Mouse (Mus musculus) T-helper 1 cell (primary cell): Measurements from ENCODE around the gene Kpna6.

Experiments
- in situ Hi-C: fragments of 300-600 bp; cut with MboI, MseI; formaldehyde crosslinking; loops from one replicate; pipeline ENCODE4 v1.15.1; 2025; ENCODE audit warnings: high pct_unique_total_duplicates

Kpna6 gene

DNA sequence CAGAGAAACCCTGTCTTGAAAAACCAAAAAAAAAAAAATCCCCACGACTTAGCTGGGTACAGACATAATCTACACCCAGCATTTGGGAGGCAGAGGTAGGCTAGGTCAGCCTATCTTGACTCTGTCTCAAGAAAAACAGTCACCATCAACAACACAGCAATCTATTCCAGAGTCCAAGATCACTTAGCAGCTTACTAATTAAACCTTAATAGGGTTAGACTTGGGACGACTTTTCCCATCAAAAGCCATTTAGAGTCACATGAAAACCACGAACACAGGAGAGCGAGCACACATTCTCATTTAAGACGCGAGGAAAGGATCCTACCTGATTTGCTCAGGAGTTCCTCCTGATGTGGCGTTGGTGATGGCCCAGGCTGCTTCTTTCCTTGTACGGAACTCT lies 22.2 kb downstream of the Kpna6 start:
- in situ Hi-C loops: loop anchor here (25.0 kb wide), 1 partner anchor 912 kb away; the partner anchor contains the start of gene Nkain1

DNA sequence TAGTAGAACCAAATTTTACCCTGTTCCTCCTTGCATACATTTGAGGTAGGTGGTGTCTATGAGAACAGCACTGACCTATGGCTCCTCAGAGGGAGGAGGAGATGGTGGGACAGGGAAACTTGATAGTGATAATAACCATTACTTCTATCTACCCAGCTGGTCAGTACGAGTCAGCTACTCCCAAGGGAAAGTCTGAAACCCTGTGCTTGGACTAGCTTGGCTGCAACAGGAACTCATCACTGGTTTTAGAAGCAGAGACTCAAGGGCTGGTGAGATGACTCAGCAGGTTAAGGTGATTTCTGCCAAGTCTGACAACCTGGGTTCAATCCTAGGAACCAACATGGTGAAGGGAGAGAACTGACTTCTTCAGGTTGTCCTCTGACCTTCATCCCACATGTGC lies 23.9 kb downstream of the Kpna6 start:
- in situ Hi-C loops: no loop called here

DNA sequence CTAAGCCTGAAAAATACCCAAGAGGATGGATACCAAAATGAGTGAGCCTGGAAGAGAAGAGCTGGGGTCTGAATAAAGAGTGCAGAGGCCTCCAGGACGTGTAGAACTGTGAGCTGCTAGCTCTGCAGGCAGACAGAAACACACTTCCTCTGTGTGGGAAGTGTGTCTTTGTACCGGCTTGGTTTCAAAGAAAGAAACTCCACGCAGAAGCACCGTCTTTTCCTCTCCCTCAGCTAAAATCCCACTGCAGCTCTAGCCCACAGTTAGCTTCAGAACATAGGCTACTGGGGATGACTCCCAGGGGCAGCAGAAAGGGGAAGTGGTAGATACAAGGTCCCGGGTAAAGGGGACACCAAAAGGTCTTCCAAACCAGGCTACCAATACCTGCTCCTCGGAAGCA lies 27.4 kb downstream of the Kpna6 start:
- in situ Hi-C loops: no loop called here

DNA sequence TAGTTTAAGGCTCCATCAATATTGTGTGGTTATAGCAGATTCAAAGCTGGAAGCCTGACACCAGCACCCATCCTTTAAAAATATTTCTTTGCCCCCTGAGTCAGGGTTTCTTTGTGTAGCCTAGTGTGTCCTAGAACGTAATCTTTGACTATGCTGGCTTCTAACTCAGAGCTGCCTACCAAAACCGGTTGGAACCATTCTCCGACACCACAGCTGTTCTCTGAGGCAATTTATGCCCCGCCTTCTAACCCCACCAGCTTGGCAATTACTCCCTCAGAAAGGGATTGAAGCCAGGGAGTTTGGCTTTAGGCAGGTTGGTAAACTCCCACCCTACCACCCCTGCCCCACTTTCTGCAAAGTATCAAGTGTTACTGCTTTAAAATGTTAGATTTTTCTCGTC lies 30.8 kb downstream of the Kpna6 start:
- in situ Hi-C loops: no loop called here

DNA sequence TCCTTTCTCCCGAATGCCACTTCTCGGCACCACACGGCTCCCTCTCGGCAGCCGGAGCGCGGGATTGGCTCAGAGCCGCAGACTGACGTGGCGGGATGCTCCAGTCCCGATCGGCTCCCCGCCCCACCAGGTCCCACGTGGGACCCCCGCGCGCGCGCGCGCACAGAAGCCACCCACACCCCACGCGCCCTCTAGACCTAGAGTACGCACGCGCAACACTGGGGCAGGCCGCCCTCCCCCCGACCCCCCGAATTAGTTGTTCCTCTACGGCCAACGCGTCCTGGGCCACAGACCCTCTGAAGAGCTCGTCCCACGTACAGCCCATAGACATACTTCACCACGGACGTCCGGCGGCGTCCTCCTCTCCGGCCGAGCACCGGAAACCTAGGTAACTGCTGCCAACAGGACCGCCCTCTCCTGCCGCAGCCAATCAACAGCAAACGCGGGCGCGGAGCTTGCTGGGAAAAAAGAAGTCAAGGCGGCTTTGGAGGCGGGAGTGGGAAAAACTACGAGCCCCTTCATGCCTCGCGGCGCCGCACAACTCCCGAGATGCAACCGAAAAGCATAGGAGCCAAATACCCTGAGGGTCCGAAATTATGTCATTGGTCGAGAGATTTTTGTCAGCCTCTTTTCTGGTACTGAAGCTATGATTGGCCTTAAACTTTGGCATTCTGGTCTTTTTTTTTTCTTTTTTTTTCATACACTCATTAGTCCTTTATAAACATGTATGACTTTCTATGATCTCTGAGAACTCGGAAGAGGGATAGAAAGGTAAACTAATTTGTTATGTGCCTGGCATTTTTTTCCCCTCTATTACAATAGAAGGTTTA lies 31.7 kb downstream of the Kpna6 start, which contains the start of gene Txlna:
Txlna (minus strand) TSS at position 428 of the 830 bp plus-strand sequence.
- in situ Hi-C loops: no loop called here

DNA sequence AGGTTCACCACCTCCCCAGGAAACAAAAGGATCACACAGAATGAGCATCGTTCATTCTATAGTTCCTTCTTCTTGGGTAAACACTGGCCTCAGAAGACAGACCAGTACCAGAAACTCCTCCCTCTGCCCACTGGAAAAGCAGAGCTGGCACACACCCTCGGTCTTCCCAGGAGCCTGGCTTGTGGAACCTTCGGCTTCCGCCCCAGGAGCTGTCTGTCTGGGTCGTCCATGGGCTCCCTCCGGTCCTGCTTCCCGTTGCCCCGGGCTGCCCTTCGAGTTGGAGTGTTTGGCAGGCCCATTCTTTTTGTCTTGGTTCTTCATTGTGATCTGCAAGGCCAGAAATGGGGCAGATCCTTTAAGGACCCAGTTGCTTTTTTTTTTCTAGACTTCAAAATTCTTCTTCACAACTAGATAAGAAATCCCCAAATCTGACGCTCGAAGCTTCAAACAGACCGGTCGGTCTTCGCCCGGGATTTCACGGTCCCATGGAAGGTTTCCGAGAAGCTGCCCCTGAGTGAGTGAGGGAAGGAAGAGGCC lies 32.4 kb downstream of the Kpna6 start:
- in situ Hi-C loops: no loop called here

DNA sequence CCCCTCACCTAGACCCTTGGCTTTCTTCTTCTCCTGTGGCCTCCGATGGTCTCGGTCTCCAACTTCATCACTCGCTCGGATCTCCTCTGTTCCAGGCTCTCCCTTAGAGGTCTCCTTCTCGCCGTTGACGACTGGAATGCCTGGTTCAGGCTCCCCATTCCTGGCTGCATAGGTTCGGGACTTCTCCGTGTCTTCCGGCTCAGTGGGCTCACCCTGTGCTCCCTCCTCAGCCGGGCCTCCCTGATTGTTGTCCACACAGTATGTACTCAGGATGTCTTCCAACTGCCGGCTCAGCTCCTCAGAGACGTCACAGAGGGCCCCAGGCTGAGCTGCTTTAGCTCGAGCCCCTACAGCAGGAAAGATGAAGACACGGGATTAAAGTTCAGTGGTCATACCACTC lies 33.3 kb downstream of the Kpna6 start:
- in situ Hi-C loops: no loop called here

DNA sequence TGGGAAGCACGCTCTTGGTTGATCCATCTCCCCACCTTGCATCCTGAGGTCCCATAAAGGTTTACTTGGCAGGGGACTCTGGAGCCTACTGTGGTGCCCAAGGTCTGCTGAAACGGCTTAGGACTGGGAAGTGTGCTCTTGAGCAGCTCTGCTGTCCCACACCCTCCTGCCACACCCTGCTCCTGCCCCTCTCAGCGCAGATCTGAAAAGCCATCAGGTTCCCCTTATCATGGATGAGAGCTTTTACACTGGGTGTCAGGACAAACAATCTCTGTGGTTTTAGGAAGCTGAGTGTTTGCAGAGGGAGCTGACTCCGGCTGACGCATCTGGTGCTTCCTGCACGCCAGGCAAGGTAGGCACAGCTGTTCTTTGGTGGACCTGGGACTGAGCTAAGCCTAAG lies 38.7 kb downstream of the Kpna6 start:
- in situ Hi-C loops: no loop called here

DNA sequence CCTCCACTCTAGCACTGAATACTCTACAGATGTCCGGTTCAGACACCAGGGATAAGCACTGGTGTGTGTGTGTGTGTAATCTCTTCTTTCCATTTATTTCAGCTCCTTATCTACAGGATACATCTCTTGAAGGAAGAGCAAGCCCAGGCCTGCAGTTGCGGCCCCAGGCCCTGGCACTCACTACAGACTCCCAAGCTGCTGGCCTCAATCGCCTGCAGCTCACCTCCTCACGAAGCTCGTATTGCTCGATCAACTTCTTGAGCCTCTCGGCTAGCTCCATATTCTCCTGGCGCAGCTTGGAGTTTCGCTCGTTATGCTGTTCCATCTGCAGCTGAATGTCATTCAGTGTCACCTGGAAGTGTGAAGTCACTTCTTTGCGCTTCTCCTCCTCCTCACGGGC lies 40.7 kb downstream of the Kpna6 start:
- in situ Hi-C loops: no loop called here

DNA sequence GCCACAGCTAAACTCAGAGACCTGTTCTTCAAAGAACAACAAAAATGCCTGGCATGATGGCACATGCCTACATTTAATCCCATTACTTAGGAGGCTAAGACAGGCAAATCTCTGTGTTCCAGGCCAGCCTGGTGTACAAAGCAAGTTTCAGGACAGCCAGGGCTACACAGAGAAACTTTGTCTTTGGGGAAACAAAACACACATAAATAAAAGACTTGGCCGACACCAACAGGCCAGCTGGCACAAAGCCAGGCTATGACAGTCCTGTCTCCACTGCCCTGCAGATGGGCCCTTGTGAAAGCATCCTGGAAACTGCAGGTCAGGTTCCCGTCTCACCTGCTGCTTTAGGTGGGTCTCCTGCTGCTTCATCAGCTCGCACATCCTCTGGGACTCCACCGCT lies 41.6 kb downstream of the Kpna6 start:
- in situ Hi-C loops: no loop called here

DNA sequence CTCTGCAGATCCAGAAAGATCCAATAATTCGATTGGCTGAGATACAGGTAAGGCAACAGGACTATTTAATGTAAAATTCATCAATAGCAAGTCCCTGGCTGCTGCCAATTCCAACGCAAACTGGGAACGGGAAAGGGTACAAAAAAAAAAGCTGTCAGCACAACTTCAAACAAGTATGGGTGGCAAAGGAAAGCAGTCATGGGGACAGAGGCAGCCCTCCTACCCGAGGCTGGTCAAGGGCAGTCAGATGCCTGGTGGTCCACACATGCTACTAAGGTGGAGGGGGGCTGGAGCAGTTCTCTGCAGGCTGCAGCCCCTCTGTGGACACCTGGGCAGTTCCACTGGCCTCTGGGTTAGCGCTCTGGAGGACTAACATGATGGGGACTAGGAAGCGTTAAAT lies 46.5 kb downstream of the Kpna6 start:
- in situ Hi-C loops: no loop called here

DNA sequence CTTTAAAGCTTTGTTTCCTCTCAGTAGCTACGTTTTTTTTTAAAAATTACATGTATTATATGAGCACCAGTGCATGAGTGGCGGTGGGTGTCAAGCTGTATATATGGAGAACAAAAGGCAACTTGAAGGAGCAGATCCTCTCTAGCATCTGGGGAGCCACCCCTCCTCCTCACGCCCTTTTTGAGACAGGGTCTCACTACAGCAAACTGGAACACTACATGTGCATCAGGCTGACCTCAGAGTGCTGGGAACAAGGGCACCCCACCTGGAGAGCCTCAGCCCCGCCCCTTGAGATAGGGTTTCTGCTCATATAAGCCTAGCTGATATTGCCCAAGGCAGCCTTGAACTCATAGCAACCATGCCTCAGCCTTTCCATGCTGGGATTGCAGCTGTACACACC lies 47.1 kb downstream of the Kpna6 start:
- in situ Hi-C loops: no loop called here

DNA sequence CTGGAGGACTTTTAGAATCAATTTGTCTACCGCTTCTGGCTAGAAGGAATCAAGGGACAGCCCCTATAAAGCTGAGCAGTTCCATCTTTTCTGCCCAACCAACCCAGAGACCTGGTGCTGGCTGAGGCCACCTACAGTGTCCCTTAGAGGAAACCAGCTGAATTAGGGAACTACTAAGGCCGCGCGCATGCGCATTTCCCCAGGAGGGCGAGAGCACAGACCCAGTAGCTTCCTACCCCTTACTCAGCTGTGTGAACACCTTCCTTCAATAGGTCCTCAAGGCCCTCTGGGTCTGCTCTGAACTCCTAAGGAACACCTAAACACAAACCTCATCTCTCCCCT lies 47.6 kb downstream of the Kpna6 start:
- in situ Hi-C loops: no loop called here

DNA sequence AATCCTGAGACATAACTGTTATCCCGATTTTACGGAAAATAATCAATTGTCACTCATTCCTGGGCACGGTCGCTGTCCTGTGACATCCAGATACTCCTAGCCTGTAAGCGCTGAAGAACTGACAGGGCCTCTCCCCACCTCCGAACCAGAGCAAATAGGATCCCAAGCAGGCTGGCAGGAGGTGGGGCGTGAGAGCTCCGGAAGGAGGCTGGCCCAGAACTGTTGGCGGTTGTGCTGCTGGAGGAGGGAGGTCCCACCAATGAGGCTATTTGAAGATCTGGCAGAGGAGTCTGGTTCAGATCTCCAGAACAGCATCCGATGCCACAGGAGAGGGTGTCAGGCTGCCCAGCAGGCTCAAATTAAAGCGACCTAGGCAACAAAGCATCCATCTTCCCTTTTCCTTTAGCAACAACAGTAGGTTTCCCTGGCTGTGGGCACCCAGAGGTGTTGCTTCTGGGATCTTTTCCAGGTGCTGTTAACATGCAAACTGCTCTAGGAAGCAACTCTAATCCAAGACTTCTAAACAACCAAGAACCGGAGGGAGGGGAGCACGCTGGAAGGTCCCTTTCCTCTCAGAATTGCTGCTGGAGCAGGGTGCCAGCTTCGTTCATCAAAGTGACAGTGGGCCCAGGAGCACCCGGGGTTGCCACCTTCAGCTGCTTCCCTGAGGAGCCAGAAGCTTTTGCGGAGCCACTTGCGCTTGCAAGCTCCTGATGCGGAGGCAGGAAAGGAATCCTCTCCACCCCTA lies 48.1 kb downstream of the Kpna6 start:
- in situ Hi-C loops: no loop called here

DNA sequence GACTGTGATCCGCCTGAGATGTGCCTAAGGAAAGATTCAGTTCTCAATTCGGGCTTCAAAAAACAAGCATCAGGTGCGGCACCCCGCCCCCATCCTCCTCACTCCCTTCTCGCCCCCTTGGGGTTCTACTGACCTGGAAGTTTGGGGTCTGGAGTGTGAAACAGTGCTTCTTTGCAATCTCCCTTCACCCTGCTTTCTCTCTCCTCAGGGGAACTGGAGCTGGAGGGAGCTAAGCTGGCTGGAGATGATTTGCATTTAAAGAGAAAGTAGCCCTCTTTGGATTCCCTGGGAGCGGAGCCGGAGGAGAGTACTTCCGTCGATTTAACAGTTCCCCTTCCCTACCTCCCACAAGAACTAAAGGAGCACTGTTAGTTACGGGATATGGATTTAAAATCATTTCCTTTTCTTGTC lies 48.9 kb downstream of the Kpna6 start, which contains the start of gene Ccdc28b:
Ccdc28b (minus strand) TSS at position 267 of the 411 bp plus-strand sequence.
- in situ Hi-C loops: no loop called here

DNA sequence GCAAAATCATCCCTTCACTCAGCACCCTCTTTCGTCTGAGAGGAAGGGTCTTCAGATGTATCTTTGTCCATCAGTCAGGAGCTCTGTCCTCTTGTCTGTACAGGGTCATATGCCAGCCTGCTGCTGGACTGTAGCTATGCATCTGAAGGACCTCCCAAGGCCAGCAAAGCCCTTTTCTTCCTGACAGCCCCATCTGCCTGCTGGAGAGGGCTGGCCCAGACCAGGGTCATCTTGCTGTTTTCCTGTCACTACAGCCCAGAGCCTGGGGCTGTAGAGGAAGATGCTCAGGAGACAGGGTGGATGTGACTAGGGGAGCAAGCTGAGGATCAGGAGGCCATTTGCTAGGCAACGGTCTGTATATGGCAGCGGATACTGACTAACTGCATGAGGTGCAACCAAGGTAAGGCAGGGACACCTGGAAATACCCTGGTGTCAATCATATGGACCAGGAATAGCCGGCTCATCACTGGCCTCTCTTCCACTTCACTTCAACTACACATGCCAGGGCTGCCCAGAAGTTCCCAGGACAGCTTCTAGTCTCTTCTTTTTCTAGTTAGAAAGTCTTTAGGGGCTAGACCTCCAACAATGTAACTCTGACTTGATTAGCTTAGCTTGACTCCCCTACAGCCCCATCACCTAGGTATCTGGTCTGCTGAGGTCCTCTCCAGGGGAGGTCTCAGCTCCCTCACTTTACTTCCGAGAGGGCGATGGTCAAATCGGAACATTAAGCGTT lies 49.6 kb downstream of the Kpna6 start:
- in situ Hi-C loops: no loop called here

DNA sequence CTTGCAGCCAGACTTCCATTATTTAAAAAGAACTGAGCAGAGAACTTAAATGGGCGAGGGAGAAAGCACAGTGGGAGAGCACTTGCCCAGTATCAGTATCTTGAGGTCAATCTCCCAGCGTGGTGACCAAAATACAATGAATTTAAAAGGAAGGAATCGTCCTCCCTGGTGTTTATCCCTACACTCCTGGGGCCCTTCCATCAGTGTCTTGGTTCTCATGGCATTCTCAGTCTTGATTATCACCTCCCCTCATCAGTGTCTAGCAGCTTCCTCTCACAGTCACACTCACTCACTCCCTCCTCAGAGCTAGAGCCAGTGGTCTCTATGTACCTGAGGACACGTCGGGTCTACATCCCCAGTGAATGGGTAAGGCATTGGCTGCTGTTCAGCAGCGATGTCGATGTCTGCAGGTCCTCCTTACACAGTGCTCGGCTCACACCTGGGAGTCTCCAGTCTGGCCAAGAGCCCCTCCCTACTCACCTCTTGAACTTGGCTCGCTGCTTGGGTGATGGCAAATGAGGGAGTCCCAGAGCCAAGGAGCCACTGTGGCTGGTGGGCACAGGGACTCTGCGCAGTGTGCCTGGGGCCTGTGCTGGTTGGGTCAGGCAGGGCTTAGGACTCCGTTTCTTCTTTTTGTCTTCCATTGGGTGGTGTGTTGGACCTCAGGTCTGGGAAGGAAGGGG lies 50.3 kb downstream of the Kpna6 start:
- in situ Hi-C loops: no loop called here

DNA sequence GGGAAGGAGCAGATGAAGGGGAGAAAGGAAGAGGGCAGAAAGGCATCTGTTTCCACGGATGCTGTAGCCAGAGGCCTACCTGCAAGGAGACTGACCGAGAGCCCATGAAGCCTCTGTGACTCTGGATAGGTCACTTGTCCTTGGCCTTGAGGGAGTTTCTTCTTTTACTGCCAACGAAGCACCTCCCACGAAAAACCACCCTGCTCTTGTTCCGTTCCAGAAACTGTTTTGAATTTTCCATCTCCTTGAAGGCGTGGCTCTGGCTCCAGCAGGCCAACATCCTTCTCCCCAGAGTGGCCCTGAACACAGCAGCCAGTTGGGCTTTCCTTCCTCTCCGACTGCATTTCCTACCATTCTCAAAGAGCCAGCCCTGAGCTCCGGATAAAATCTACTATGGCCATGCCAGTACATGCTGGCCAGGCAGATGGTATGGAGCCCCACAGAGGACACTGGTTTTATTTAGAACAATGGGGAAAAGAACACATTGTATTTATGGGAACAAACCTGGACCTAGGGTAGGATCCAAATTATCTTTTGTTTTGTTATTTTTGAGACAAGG lies 51.2 kb downstream of the Kpna6 start:
- in situ Hi-C loops: no loop called here

DNA sequence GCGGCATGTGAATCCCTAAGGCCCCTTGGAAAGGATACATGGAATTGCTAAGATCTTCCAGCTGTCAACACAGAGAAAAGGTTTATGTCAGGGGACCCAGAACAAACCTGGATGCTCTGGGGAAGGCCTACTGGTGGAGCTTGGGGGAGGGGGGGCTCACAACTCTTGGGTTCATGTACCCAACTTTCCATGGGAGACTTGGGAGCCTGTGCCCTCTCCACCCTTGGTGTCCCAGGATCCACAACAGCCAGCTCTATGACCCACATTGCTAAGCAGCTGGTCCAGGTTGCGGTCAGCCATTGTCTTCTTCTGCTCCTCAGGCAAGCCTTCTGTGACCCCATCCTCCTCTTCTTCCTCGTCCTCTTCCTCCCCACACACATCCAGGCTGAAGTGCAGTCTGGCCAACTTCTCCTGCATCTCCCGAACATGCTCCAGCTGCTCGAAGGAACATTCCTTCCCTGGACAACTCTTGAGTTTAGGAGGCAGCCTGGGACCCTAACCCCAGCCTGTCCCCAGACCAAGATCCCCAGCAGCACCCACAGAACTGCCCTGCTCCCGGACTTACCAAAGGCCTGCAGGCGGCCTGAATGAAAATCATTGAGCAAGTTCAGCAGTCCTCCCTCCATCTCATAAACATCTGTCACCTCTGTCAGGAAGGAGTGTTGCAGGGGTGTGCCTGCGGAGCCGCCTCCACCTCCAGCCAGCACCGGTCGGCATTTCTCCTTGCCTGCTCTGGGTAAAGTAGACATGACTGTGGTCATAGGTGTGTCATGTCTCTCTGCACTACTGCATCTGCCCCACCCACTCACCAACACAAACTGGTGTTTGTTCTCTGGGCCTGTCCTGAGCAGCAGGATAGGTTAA lies 51.9 kb downstream of the Kpna6 start:
- in situ Hi-C loops: no loop called here
